Mouse (Mus musculus): Measurements from ENCODE around the gene Pkdrej. TPM values are rescaled to one million over a fixed set of nuclear protein-coding genes. Genes with fewer than 3 reads are reported as not detected.

Gene Pkdrej
- polyA plus RNA-seq, 1 experiment from 2014 or later: 0.09 TPM

GRCm38 (mm10) chr15:85840983-85841382, 19.4 kb upstream of the Pkdrej start:
- peaks cover 5% of the 10 kb centered on the region for H3K4me1 ChIP-seq (ENCODE audit: control insufficient read depth, low read depth, low read length)
- no peak overlapping the region for H3K4me3 ChIP-seq (ENCODE audit: low read depth, low read length)
- H3K27ac ChIP-seq (ENCODE audit: low read length): no peak overlapping the region
- H3K9ac ChIP-seq (ENCODE audit: low read depth, low read length): no peak overlapping the region
- H3K36me3 ChIP-seq (ENCODE audit: control insufficient read depth, insufficient read depth): 0 out of 2 replicates have a peak, but pooled peaks cover 3% of the 10 kb centered on the region
- H3K9me3 ChIP-seq (replicated peaks; ENCODE audit: control insufficient read depth, low read length): no peaks in the 10 kb centered on the region
- H3K27me3 ChIP-seq (ENCODE audit: control insufficient read depth, insufficient read depth, low read depth, low read length): no peaks in the 10 kb centered on the region
- no peak for ATAC-seq (ENCODE audit: low read depth)
- 49% methylated on average over 6 of the region's 6 CpGs for WGBS (ENCODE audit: insufficient replicate concordance)
- no peak overlapping the region for H3K4me2 ChIP-seq (ENCODE audit: low read depth, low read length)

- H3K4me2 ChIP-seq (ENCODE audit: low read depth, low read length): no peak overlapping the region
- peaks cover 13% of the 10 kb centered on the region for H3K4me1 ChIP-seq (ENCODE audit: control insufficient read depth, low read depth, low read length)
- no peak overlapping the region for H3K27ac ChIP-seq (ENCODE audit: low read length)
- H3K9me3 ChIP-seq (replicated peaks; ENCODE audit: control insufficient read depth, low read length): no peaks in the 10 kb centered on the region
- peaks cover 3% of the 10 kb centered on the region; the same call in 1 of the 2 replicates for H3K36me3 ChIP-seq (ENCODE audit: control insufficient read depth, insufficient read depth)
- H3K27me3 ChIP-seq (ENCODE audit: control insufficient read depth, insufficient read depth, low read depth, low read length): no peaks in the 10 kb centered on the region
- 59% methylated on average over 5 of the region's 5 CpGs for WGBS (ENCODE audit: insufficient replicate concordance)
- ATAC-seq (ENCODE audit: low read depth): no peak
- H3K4me3 ChIP-seq (ENCODE audit: low read depth, low read length): no peak overlapping the region
- H3K9ac ChIP-seq (ENCODE audit: low read depth, low read length): no peak overlapping the region
Measured at GRCm38 (mm10) chr15:85836887-85837286, 15.4 kb upstream of the Pkdrej start.

GRCm38 (mm10) chr15:85835335-85835734, 13.8 kb upstream of the Pkdrej start:
- Histone ChIP-seq H3K9ac (ENCODE audit: low read depth, low read length) (no peak overlapping the region), H3K36me3 (ENCODE audit: control insufficient read depth, insufficient read depth) (peaks cover 3% of the 10 kb centered on the region; the same call in 1 of the 2 replicates), H3K27me3 (ENCODE audit: control insufficient read depth, insufficient read depth, low read depth, low read length) (no peaks in the 10 kb centered on the region), H3K4me2 (ENCODE audit: low read depth, low read length) (no peak overlapping the region), H3K4me3 (ENCODE audit: low read depth, low read length) (no peak overlapping the region), H3K9me3 (replicated peaks; ENCODE audit: control insufficient read depth, low read length) (no peaks in the 10 kb centered on the region), H3K4me1 (ENCODE audit: control insufficient read depth, low read depth, low read length) (peaks cover 13% of the 10 kb centered on the region), H3K27ac (ENCODE audit: low read length) (no peak overlapping the region)
- ATAC-seq (ENCODE audit: low read depth): no peak
- WGBS (ENCODE audit: insufficient replicate concordance): 49% methylated on average over 3 of the region's 3 CpGs

- H3K4me1 ChIP-seq (ENCODE audit: control insufficient read depth, low read depth, low read length): peaks cover 13% of the 10 kb centered on the region
- 44% methylated on average over 8 of the region's 8 CpGs for WGBS (ENCODE audit: insufficient replicate concordance)
- no peaks in the 10 kb centered on the region for H3K9me3 ChIP-seq (replicated peaks; ENCODE audit: control insufficient read depth, low read length)
- H3K4me2 ChIP-seq (ENCODE audit: low read depth, low read length): peak overlapping the region; percentile 81
- no peak for ATAC-seq (ENCODE audit: low read depth)
- peak overlapping the region; percentile 67 for H3K9ac ChIP-seq (ENCODE audit: low read depth, low read length)
- no peaks in the 10 kb centered on the region for H3K27me3 ChIP-seq (ENCODE audit: control insufficient read depth, insufficient read depth, low read depth, low read length)
- H3K4me3 ChIP-seq (ENCODE audit: low read depth, low read length): peak overlapping the region; percentile 72
- peaks cover 3% of the 10 kb centered on the region; the same call in 1 of the 2 replicates for H3K36me3 ChIP-seq (ENCODE audit: control insufficient read depth, insufficient read depth)
- peak overlapping the region; percentile 76 for H3K27ac ChIP-seq (ENCODE audit: low read length)
Measured at GRCm38 (mm10) chr15:85832599-85832998, 11.1 kb upstream of the Pkdrej start.

GRCm38 (mm10) chr15:85831954-85832590, 10.5 kb upstream of the Pkdrej start, which contains the start of gene Ttc38:
Gene Ttc38, plus strand, starts transcription at chr15:85832306.
- peak; percentile 88 for ATAC-seq (ENCODE audit: low read depth)
- H3K4me1 ChIP-seq (ENCODE audit: control insufficient read depth, low read depth, low read length): peaks cover 16% of the 10 kb centered on the region
- peak within 1 kb of the TSS; percentile 76 for H3K27ac ChIP-seq (ENCODE audit: low read length)

GRCm38 (mm10) chr15:85829470-85829869, 7.9 kb upstream of the Pkdrej start:
- peaks cover 22% of the 10 kb centered on the region for H3K4me1 ChIP-seq (ENCODE audit: control insufficient read depth, low read depth, low read length)
- H3K27ac ChIP-seq (ENCODE audit: low read length): peak overlapping the region; percentile 6; the same call in 1 of the 2 replicates
- no peak overlapping the region for H3K4me2 ChIP-seq (ENCODE audit: low read depth, low read length)
- no peaks in the 10 kb centered on the region for H3K36me3 ChIP-seq (ENCODE audit: control insufficient read depth, insufficient read depth)
- no peaks in the 10 kb centered on the region for H3K9me3 ChIP-seq (replicated peaks; ENCODE audit: control insufficient read depth, low read length)
- no peak overlapping the region for H3K9ac ChIP-seq (ENCODE audit: low read depth, low read length)
- ATAC-seq (ENCODE audit: low read depth): no peak
- WGBS (ENCODE audit: insufficient replicate concordance): 51% methylated on average over 5 of the region's 5 CpGs
- H3K4me3 ChIP-seq (ENCODE audit: low read depth, low read length): no peak overlapping the region
- no peaks in the 10 kb centered on the region for H3K27me3 ChIP-seq (ENCODE audit: control insufficient read depth, insufficient read depth, low read depth, low read length)

More at GRCm38 (mm10) chr15:85831954-85832590, 10.5 kb upstream of the Pkdrej start, which contains the start of gene Ttc38:
- H3K27me3 ChIP-seq (ENCODE audit: control insufficient read depth, insufficient read depth, low read depth, low read length): no peaks in the 10 kb centered on the region
- peak within 1 kb of the TSS; percentile 72 for H3K4me3 ChIP-seq (ENCODE audit: low read depth, low read length)
- under 1% methylated on average over 27 of the region's 27 CpGs for WGBS (ENCODE audit: insufficient replicate concordance)
- H3K4me2 ChIP-seq (ENCODE audit: low read depth, low read length): peak within 1 kb of the TSS; percentile 81
- H3K36me3 ChIP-seq (ENCODE audit: control insufficient read depth, insufficient read depth): peaks cover 3% of the 10 kb centered on the region; the same call in 1 of the 2 replicates
- H3K9me3 ChIP-seq (replicated peaks; ENCODE audit: control insufficient read depth, low read length): no peaks in the 10 kb centered on the region
- H3K9ac ChIP-seq (ENCODE audit: low read depth, low read length): peak within 1 kb of the TSS; percentile 67

GRCm38 (mm10) chr15:85828071-85828470, 6.5 kb upstream of the Pkdrej start:
- no peaks in the 10 kb centered on the region for H3K36me3 ChIP-seq (ENCODE audit: control insufficient read depth, insufficient read depth)
- no peak overlapping the region for H3K27ac ChIP-seq (ENCODE audit: low read length)
- H3K9ac ChIP-seq (ENCODE audit: low read depth, low read length): no peak overlapping the region
- 66% methylated on average over 4 of the region's 4 CpGs for WGBS (ENCODE audit: insufficient replicate concordance)
- peaks cover 22% of the 10 kb centered on the region for H3K4me1 ChIP-seq (ENCODE audit: control insufficient read depth, low read depth, low read length)
- H3K4me2 ChIP-seq (ENCODE audit: low read depth, low read length): no peak overlapping the region
- ATAC-seq (ENCODE audit: low read depth): no peak
- H3K9me3 ChIP-seq (replicated peaks; ENCODE audit: control insufficient read depth, low read length): no peaks in the 10 kb centered on the region
- no peak overlapping the region for H3K4me3 ChIP-seq (ENCODE audit: low read depth, low read length)
- H3K27me3 ChIP-seq (ENCODE audit: control insufficient read depth, insufficient read depth, low read depth, low read length): no peaks in the 10 kb centered on the region

- 25% methylated on average over 5 of the region's 5 CpGs for WGBS (ENCODE audit: insufficient replicate concordance)
- Histone ChIP-seq H3K4me1 (ENCODE audit: control insufficient read depth, low read depth, low read length) (peaks cover 13% of the 10 kb centered on the region), H3K4me2 (ENCODE audit: low read depth, low read length) (no peak overlapping the region), H3K4me3 (ENCODE audit: low read depth, low read length) (no peak overlapping the region), H3K27me3 (ENCODE audit: control insufficient read depth, insufficient read depth, low read depth, low read length) (peaks cover 6% of the 10 kb centered on the region), H3K27ac (ENCODE audit: low read length) (no peak overlapping the region; the same call in 1 of the 2 replicates), H3K9me3 (replicated peaks; ENCODE audit: control insufficient read depth, low read length) (no peaks in the 10 kb centered on the region), H3K9ac (ENCODE audit: low read depth, low read length) (no peak overlapping the region), H3K36me3 (ENCODE audit: control insufficient read depth, insufficient read depth) (no peaks in the 10 kb centered on the region)
- ATAC-seq (ENCODE audit: low read depth): peak; percentile 67
Measured at GRCm38 (mm10) chr15:85826676-85827075, 5.1 kb upstream of the Pkdrej start.

- H3K27me3 ChIP-seq (ENCODE audit: control insufficient read depth, insufficient read depth, low read depth, low read length): peaks cover 19% of the 10 kb centered on the region
- WGBS (ENCODE audit: insufficient replicate concordance): 20% methylated on average over 4 of the region's 4 CpGs
Measured at GRCm38 (mm10) chr15:85822011-85822359, 451 bp upstream of the Pkdrej start.

More at GRCm38 (mm10) chr15:85822011-85822359, 451 bp upstream of the Pkdrej start:
- Histone ChIP-seq H3K27ac (ENCODE audit: low read length) (no peak overlapping the region), H3K4me3 (ENCODE audit: low read depth, low read length) (peak overlapping the region; percentile 53), H3K36me3 (ENCODE audit: control insufficient read depth, insufficient read depth) (no peaks in the 10 kb centered on the region), H3K9me3 (replicated peaks; ENCODE audit: control insufficient read depth, low read length) (no peaks in the 10 kb centered on the region; the same call in 1 of the 2 replicates), H3K9ac (ENCODE audit: low read depth, low read length) (no peak overlapping the region), H3K4me2 (ENCODE audit: low read depth, low read length) (peak overlapping the region; percentile 78), H3K4me1 (ENCODE audit: control insufficient read depth, low read depth, low read length) (peaks cover 6% of the 10 kb centered on the region)
- ATAC-seq (ENCODE audit: low read depth): 0 out of 2 replicates have a peak, but pooled peaks have one; percentile 30

Data from liver, embryonic 16.5 days (tissue).